Comparison of ENCODE assay signal across 8 mouse cellular contexts in genomic region chr2:121295608-121296571, GRCm38 (mm10). TPM values are rescaled to one million over a fixed set of nuclear protein-coding genes. Genes with fewer than 3 reads are reported as not detected.
DNase-seq lines count a peak whose midpoint lies in the region; ATAC-seq and TF ChIP-seq lines count a peak whose summit lies in the region.

No protein-coding gene starts in this region.

- DNase-seq in lung, adult 2 months, result no peak
- DNase-seq in lung, postnatal 36 days, result no peak
- DNase-seq in cerebellum, adult 9-10 months, result peak; percentile 80
- peak; percentile 63 to 75 for DNase-seq in left cerebral cortex, adult 8-10 months (ENCODE audit: low spot score in 2 of 2)
- DNase-seq in gastrocnemius, postnatal 4 days (ENCODE audit: low spot score in 2 of 2), result no peak
- DNase-seq in ovary, postnatal 36 days (ENCODE audit: low spot score), result no peak

- H3K4me2 ChIP-seq in heart, embryonic 11.5 days, result peak overlapping the region; percentile 81
- peak overlapping the region; percentile 92 for H3K4me2 ChIP-seq in neural tube, embryonic 14.5 days (ENCODE audit: low read depth, low read length)

- no peak for TF ChIP-seq CTCF in lung, adult 2 months (IDR thresholded peaks at IDR 0.05; ENCODE audit: insufficient read depth, low read length)

- no peak overlapping the region for H3K27ac ChIP-seq in heart, embryonic 11.5 days (ENCODE audit: low read depth, low read length)
- peak overlapping the region; percentile 82 for H3K27ac ChIP-seq in neural tube, embryonic 14.5 days (ENCODE audit: low read depth, low read length)

- H3K9ac ChIP-seq in heart, embryonic 11.5 days (ENCODE audit: low read depth, low read length), result peak overlapping the region; percentile 34
- peak overlapping the region; percentile 58 for H3K9ac ChIP-seq in neural tube, embryonic 14.5 days (replicated peaks; ENCODE audit: low read depth, low read length)

- WGBS in lung, adult 2 months, result 18% methylated on average over 15 of the region's 15 CpGs
- WGBS in heart, embryonic 11.5 days (ENCODE audit: insufficient replicate concordance), result under 1% methylated on average over 15 of the region's 15 CpGs
- WGBS in neural tube, embryonic 14.5 days, result under 1% methylated on average over 15 of the region's 15 CpGs

- no peaks in the 10 kb centered on the region; the same call in 1 of the 2 replicates for H3K36me3 ChIP-seq in heart, embryonic 11.5 days (ENCODE audit: control insufficient read depth, insufficient read depth, low read length)
- peaks cover 17% of the 10 kb centered on the region for H3K36me3 ChIP-seq in neural tube, embryonic 14.5 days (ENCODE audit: control insufficient read depth, insufficient read depth, low read length)

- peak; percentile 26; the same call in 1 of the 2 replicates for ATAC-seq in heart, embryonic 11.5 days (replicated peaks; ENCODE audit: insufficient number of reproducible peaks, low FRiP score, low TSS enrichment)
- ATAC-seq in neural tube, embryonic 14.5 days (ENCODE audit: low read depth), result peak; percentile 55

- no peaks in the 10 kb centered on the region for H3K9me3 ChIP-seq in heart, embryonic 11.5 days (replicated peaks; ENCODE audit: control insufficient read depth, low read length)
- no peaks in the 10 kb centered on the region for H3K9me3 ChIP-seq in neural tube, embryonic 14.5 days (ENCODE audit: control insufficient read depth, low read length)

- no peak for TF ChIP-seq POLR2A in lung, adult 2 months (IDR thresholded peaks at IDR 0.05; ENCODE audit: borderline replicate concordance, extremely low read depth, low read depth, low read length)

- peaks cover 38% of the 10 kb centered on the region for H3K27me3 ChIP-seq in heart, embryonic 11.5 days (ENCODE audit: control insufficient read depth, insufficient read depth, low read length)
- no peaks in the 10 kb centered on the region for H3K27me3 ChIP-seq in neural tube, embryonic 14.5 days (ENCODE audit: control insufficient read depth, insufficient read depth, low read length)

- H3K4me3 ChIP-seq in lung, adult 2 months (replicated peaks; ENCODE audit: extremely low read depth, low read depth, low read length), result peak overlapping the region; percentile 48
- H3K4me3 ChIP-seq in heart, embryonic 11.5 days (ENCODE audit: low read depth, low read length), result peak overlapping the region; percentile 55
- peak overlapping the region; percentile 59 for H3K4me3 ChIP-seq in neural tube, embryonic 14.5 days (ENCODE audit: low read depth, low read length)

- H3K4me1 ChIP-seq in lung, adult 2 months (ENCODE audit: control insufficient read depth, insufficient read depth, low read length), result peaks cover 5% of the 10 kb centered on the region; the same call in 1 of the 2 replicates
- H3K4me1 ChIP-seq in heart, embryonic 11.5 days (ENCODE audit: control insufficient read depth, insufficient read depth, low read length), result peaks cover 37% of the 10 kb centered on the region
- H3K4me1 ChIP-seq in neural tube, embryonic 14.5 days (ENCODE audit: control insufficient read depth, insufficient read depth, low read length), result peaks cover 37% of the 10 kb centered on the region

RNA-seq across cellular contexts. Expression of gene Map1a, which starts 6.5 kb away (rescaled TPM):
- 4.6 and 4.7 TPM in 2 replicates for polyA plus RNA-seq in lung, adult 2 months (2012; rRNA removed)
- 4.0 and 6.6 TPM in 2 replicates for polyA plus RNA-seq in heart, embryonic 11.5 days (2014; fragmentation: Nextera tagmentation; extraction: Ambion mirVana)
- total RNA-seq in left cerebral cortex, adult 8-10 months (2022), result 100 to 1,000 TPM; 617 to 748 (median 671) TPM
- polyA plus RNA-seq in neural tube, embryonic 14.5 days (2014; fragmentation: Nextera tagmentation; extraction: Ambion mirVana), result 39.7 and 65.1 TPM in 2 replicates
- 10 to 100 TPM; 17.5 to 17.7 TPM for total RNA-seq in gastrocnemius, postnatal 4 days (2021)

RNA-seq across cellular contexts. Expression of gene Trp53bp1, which starts 24.7 kb away (rescaled TPM):
- 15.5 and 28.1 TPM in 2 replicates for polyA plus RNA-seq in lung, adult 2 months (2012; rRNA removed)
- polyA plus RNA-seq in heart, embryonic 11.5 days (2014; fragmentation: Nextera tagmentation; extraction: Ambion mirVana), result 60.1 and 63.5 TPM in 2 replicates
- 100 to 1,000 TPM; 139 to 154 (median 147) TPM for total RNA-seq in left cerebral cortex, adult 8-10 months (2022)
- 161 and 185 TPM in 2 replicates for polyA plus RNA-seq in neural tube, embryonic 14.5 days (2014; fragmentation: Nextera tagmentation; extraction: Ambion mirVana)
- 10 to 100 TPM; 46.4 to 58.2 TPM for total RNA-seq in gastrocnemius, postnatal 4 days (2021)

RNA-seq across cellular contexts. Expression of gene Ppip5k1, which starts 59.3 kb away (rescaled TPM):
- polyA plus RNA-seq in lung, adult 2 months (2012; rRNA removed), result 25.5 and 34.0 TPM in 2 replicates
- 10.8 and 11.5 TPM in 2 replicates for polyA plus RNA-seq in heart, embryonic 11.5 days (2014; fragmentation: Nextera tagmentation; extraction: Ambion mirVana)
- total RNA-seq in left cerebral cortex, adult 8-10 months (2022), result 100 to 1,000 TPM; 121 to 145 (median 130) TPM
- polyA plus RNA-seq in neural tube, embryonic 14.5 days (2014; fragmentation: Nextera tagmentation; extraction: Ambion mirVana), result 20.3 and 23.5 TPM in 2 replicates
- total RNA-seq in gastrocnemius, postnatal 4 days (2021), result 10 to 100 TPM; 16.8 to 18.5 TPM

Comparison
In these comparisons a context has a peak if more than half of its experiments do, and no peak if none do; other contexts are left out.
1. DNase-seq: peak in cerebellum, adult 9-10 months (single experiment) and left cerebral cortex, adult 8-10 months (2 of 2); none in lung, adult 2 months (single experiment), lung, postnatal 36 days (single experiment), gastrocnemius, postnatal 4 days (0 of 2) and ovary, postnatal 36 days (single experiment).
2. Peak in every context shown above with its lines, with median percentiles within 50 percentile points of each other: H3K4me3 ChIP-seq.